Mouse (Mus musculus) ES-E14 (cell line): ENCODE measurements around the gene S1pr2.

ENCODE experiments used
- CHD2 ChIP-seq: IDR thresholded peaks from 2 replicates; pipeline ENCODE4 v1.6.1; 2014; ENCODE audit warnings: mild to moderate bottlenecking, low read depth, low read length, inconsistent platforms
- HCFC1 ChIP-seq: IDR thresholded peaks from 2 replicates; pipeline ENCODE4 v1.6.1; 2012; ENCODE audit warnings: low read length, inconsistent platforms, borderline replicate concordance; ENCODE audit not compliant: insufficient read depth
- MAFK ChIP-seq: IDR thresholded peaks from 2 replicates; pipeline ENCODE4 v1.6.1; 2014; ENCODE audit warnings: mild to moderate bottlenecking, low read depth, low read length, inconsistent platforms; ENCODE audit not compliant: insufficient read depth
- ZC3H11A ChIP-seq: IDR thresholded peaks from 2 replicates; pipeline ENCODE4 v1.6.1; 2012; ENCODE audit warnings: low read depth, mild to moderate bottlenecking, inconsistent platforms, low read length, borderline replicate concordance
- ZNF384 ChIP-seq: IDR thresholded peaks from 2 replicates; pipeline ENCODE4 v1.6.1; 2012; ENCODE audit warnings: low read depth, low read length, inconsistent platforms

DNA sequence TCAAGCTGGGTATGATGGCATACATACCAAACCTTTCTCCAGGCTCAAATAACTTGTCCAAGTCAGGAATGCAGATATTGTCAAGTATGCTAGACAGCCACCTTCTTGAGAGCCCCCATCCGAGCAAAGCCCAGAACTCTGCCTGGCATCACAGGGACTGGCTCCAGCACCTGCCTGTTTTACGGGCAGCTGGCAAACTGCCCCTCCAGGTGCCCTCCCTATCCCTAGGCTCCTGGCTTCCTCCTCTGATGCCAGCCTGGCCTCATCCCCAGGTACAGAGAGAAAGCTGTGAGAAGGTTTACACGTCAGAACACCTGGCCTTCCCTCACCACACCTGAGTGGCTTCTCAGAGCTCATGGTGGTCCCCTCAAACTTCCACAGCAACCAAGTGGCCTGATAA, 19.6 kb downstream of the S1pr2 start:
- TF ChIP-seq ZC3H11A (no peak), ZNF384 (no peak), HCFC1 (no peak), CHD2 (no peak), MAFK (no peak)
